Mouse (Mus musculus) kidney, embryonic 16.5 days (tissue): ENCODE results near the gene Cul4a. TPM values are rescaled to one million over a fixed set of nuclear protein-coding genes. Genes with fewer than 3 reads are reported as not detected.
"Not testable (repeated sequence)": the region's sequence is repeated elsewhere in the genome, so short reads cannot be mapped to it uniquely, and the experiment has no call there.

Experiments
- ATAC-seq: fragments of 200-750 bp; cut with Nextera tagmentation; 2 replicates; pipeline ENCODE4 v1.8.0; 2017; ENCODE audit warnings: moderate TSS enrichment; ENCODE audit not compliant: low FRiP score, low TSS enrichment
- H3K27ac ChIP-seq: fragments of 300-500 bp; sonication (generic); 2 replicates; pipeline ENCODE4 v1.5.1; 2014; ENCODE audit warnings: low read length
- H3K27me3 ChIP-seq: fragments of 300-500 bp; sonication (generic); 2 replicates; pipeline ENCODE4 v1.6.1; 2014; ENCODE audit warnings: low read length, control low read depth, mixed read lengths; ENCODE audit not compliant: insufficient read depth
- H3K36me3 ChIP-seq: fragments of 300-500 bp; sonication (generic); 2 replicates; pipeline ENCODE4 v1.6.1; 2014; ENCODE audit warnings: low read length, control low read depth, mixed read lengths; ENCODE audit not compliant: insufficient read depth
- H3K4me1 ChIP-seq: fragments of 300-500 bp; sonication (generic); 2 replicates; pipeline ENCODE4 v1.6.1; 2014; ENCODE audit warnings: low read length, control low read depth, mixed read lengths; ENCODE audit not compliant: insufficient read depth
- H3K4me2 ChIP-seq: fragments of 300-500 bp; sonication (generic); replicated peaks from 2 replicates; pipeline ENCODE4 v1.6.1; 2014; ENCODE audit warnings: low read depth, low read length
- H3K4me3 ChIP-seq: fragments of 300-500 bp; sonication (generic); 2 replicates; pipeline ENCODE4 v1.5.1; 2014; ENCODE audit warnings: mild to moderate bottlenecking, low read length
- H3K9ac ChIP-seq: fragments of 300-500 bp; sonication (generic); replicated peaks from 2 replicates; pipeline ENCODE4 v1.6.1; 2014; ENCODE audit warnings: low read length
- H3K9me3 ChIP-seq: fragments of 300-500 bp; sonication (generic); 2 replicates; pipeline ENCODE4 v1.6.1; 2016; ENCODE audit warnings: low read length, control low read depth
- WGBS: fragments of 180-500 bp; shearing (Covaris S2); extraction: QIAGEN DNeasy Blood & Tissue Kit; methylation state at CpG from one replicate; pipeline ENCODE4 v1.1.7; 2014; 5-methylcytosine and 5-hydroxymethylcytosine counted together
- polyA plus RNA-seq: library from polyadenylated mRNA; unstranded; fragments of >200 nt; fragmentation: Nextera tagmentation; extraction: Ambion mirVana; gene quantifications from 2 replicates; pipeline ENCODE4 v1.2.1, GENCODE M21; 2015

Gene Cul4a
- polyA plus RNA-seq, 1 experiment from 2014 or later: 109 TPM

GRCm38 (mm10) chr8:13122887-13123421, 17.5 kb downstream of the Cul4a start:
- H3K4me1 ChIP-seq: no peaks in the 10 kb centered on the region
- no peaks in the 10 kb centered on the region for H3K9me3 ChIP-seq
- H3K27me3 ChIP-seq: no peaks in the 10 kb centered on the region
- H3K9ac ChIP-seq: no peak overlapping the region
- H3K4me2 ChIP-seq: no peak overlapping the region
- WGBS: 91% methylated on average over 7 of the region's 7 CpGs
- H3K4me3 ChIP-seq: no peak overlapping the region
- no peak for ATAC-seq
- peaks cover 57% of the 10 kb centered on the region for H3K36me3 ChIP-seq
- H3K27ac ChIP-seq: no peak overlapping the region

- 92% methylated on average over 8 of the region's 8 CpGs for WGBS
- no peak for ATAC-seq
- H3K9ac ChIP-seq: no peak overlapping the region
- H3K27me3 ChIP-seq: no peaks in the 10 kb centered on the region
- no peaks in the 10 kb centered on the region for H3K4me1 ChIP-seq
- H3K27ac ChIP-seq: no peak overlapping the region
- H3K9me3 ChIP-seq: no peaks in the 10 kb centered on the region
- H3K4me2 ChIP-seq: no peak overlapping the region
- H3K4me3 ChIP-seq: no peak overlapping the region
- peaks cover 60% of the 10 kb centered on the region for H3K36me3 ChIP-seq
Measured at GRCm38 (mm10) chr8:13124897-13125296, 19.5 kb downstream of the Cul4a start.

GRCm38 (mm10) chr8:13132220-13132619, 26.8 kb downstream of the Cul4a start:
- peaks cover 83% of the 10 kb centered on the region for H3K36me3 ChIP-seq
- H3K4me1 ChIP-seq, H3K9ac ChIP-seq, H3K4me2 ChIP-seq, ATAC-seq, H3K4me3 ChIP-seq, H3K9me3 ChIP-seq, H3K27me3 ChIP-seq, H3K27ac ChIP-seq: not testable (repeated sequence)
- WGBS: 76% methylated on average over 9 of the region's 9 CpGs

GRCm38 (mm10) chr8:13139641-13140182, 34.3 kb downstream of the Cul4a start:
- H3K9ac ChIP-seq: no peak overlapping the region
- H3K36me3 ChIP-seq: peaks cover 97% of the 10 kb centered on the region
- H3K4me3 ChIP-seq: no peak overlapping the region
- no peak for ATAC-seq
- no peaks in the 10 kb centered on the region for H3K4me1 ChIP-seq
- no peak overlapping the region for H3K27ac ChIP-seq
- 91% methylated on average over 6 of the region's 6 CpGs for WGBS
- H3K27me3 ChIP-seq: no peaks in the 10 kb centered on the region
- no peak overlapping the region for H3K4me2 ChIP-seq
- H3K9me3 ChIP-seq: no peaks in the 10 kb centered on the region

- Histone ChIP-seq H3K4me2 (no peak overlapping the region), H3K9ac (no peak overlapping the region), H3K4me1 (no peaks in the 10 kb centered on the region), H3K9me3 (no peaks in the 10 kb centered on the region), H3K27ac (no peak overlapping the region), H3K36me3 (peaks cover 97% of the 10 kb centered on the region), H3K27me3 (no peaks in the 10 kb centered on the region), H3K4me3 (no peak overlapping the region)
- 92% methylated on average over 5 of the region's 5 CpGs for WGBS
- no peak for ATAC-seq
Measured at GRCm38 (mm10) chr8:13141681-13142080, 36.3 kb downstream of the Cul4a start.

- 88% methylated on average over 2 of the region's 2 CpGs for WGBS
- peaks cover 51% of the 10 kb centered on the region for H3K36me3 ChIP-seq
- no peak overlapping the region for H3K4me2 ChIP-seq
- ATAC-seq: no peak
- no peaks in the 10 kb centered on the region for H3K4me1 ChIP-seq
- H3K9ac ChIP-seq: no peak overlapping the region
- H3K27me3 ChIP-seq: no peaks in the 10 kb centered on the region
- H3K9me3 ChIP-seq: no peaks in the 10 kb centered on the region; the same call in 1 of the 2 replicates
- no peak overlapping the region for H3K4me3 ChIP-seq
- no peak overlapping the region for H3K27ac ChIP-seq
Measured at GRCm38 (mm10) chr8:13148476-13148875, 43.1 kb downstream of the Cul4a start.

GRCm38 (mm10) chr8:13149287-13149686, 43.9 kb downstream of the Cul4a start:
- WGBS: 97% methylated on average over 2 of the region's 2 CpGs
- H3K4me3 ChIP-seq: no peak overlapping the region
- peaks cover 45% of the 10 kb centered on the region for H3K36me3 ChIP-seq
- no peak overlapping the region for H3K9ac ChIP-seq
- no peaks in the 10 kb centered on the region for H3K4me1 ChIP-seq
- H3K9me3 ChIP-seq: no peaks in the 10 kb centered on the region; the same call in 1 of the 2 replicates
- ATAC-seq: no peak
- H3K4me2 ChIP-seq: no peak overlapping the region
- no peaks in the 10 kb centered on the region for H3K27me3 ChIP-seq
- H3K27ac ChIP-seq: no peak overlapping the region

- no peaks in the 10 kb centered on the region; the same call in 1 of the 2 replicates for H3K9me3 ChIP-seq
- ATAC-seq: no peak
- 64% methylated on average over 5 of the region's 5 CpGs for WGBS
- no peaks in the 10 kb centered on the region for H3K27me3 ChIP-seq
- H3K9ac ChIP-seq: no peak overlapping the region
- H3K4me2 ChIP-seq: no peak overlapping the region
- H3K4me3 ChIP-seq: no peak overlapping the region
- no peak overlapping the region for H3K27ac ChIP-seq
- H3K4me1 ChIP-seq: no peaks in the 10 kb centered on the region
- peaks cover 39% of the 10 kb centered on the region for H3K36me3 ChIP-seq
Measured at GRCm38 (mm10) chr8:13149866-13150265, 44.4 kb downstream of the Cul4a start.

GRCm38 (mm10) chr8:13150929-13151328, 45.5 kb downstream of the Cul4a start:
- no peak for ATAC-seq
- 85% methylated on average over 2 of the region's 2 CpGs for WGBS
- Histone ChIP-seq H3K4me1 (no peaks in the 10 kb centered on the region), H3K27me3 (no peaks in the 10 kb centered on the region), H3K27ac (no peak overlapping the region), H3K4me3 (no peak overlapping the region), H3K9ac (no peak overlapping the region), H3K9me3 (no peaks in the 10 kb centered on the region; the same call in 1 of the 2 replicates), H3K36me3 (peaks cover 28% of the 10 kb centered on the region), H3K4me2 (no peak overlapping the region)

GRCm38 (mm10) chr8:13154099-13154498, 48.7 kb downstream of the Cul4a start:
- Histone ChIP-seq H3K4me1 (peaks cover 3% of the 10 kb centered on the region; the same call in 1 of the 2 replicates), H3K27me3 (no peaks in the 10 kb centered on the region), H3K4me3 (no peak overlapping the region), H3K36me3 (peaks cover 3% of the 10 kb centered on the region), H3K4me2 (no peak overlapping the region), H3K9me3 (no peaks in the 10 kb centered on the region; the same call in 1 of the 2 replicates), H3K27ac (no peak overlapping the region), H3K9ac (no peak overlapping the region)
- 70% methylated on average over 9 of the region's 9 CpGs for WGBS
- ATAC-seq: no peak
